Mouse (Mus musculus) forebrain, embryonic 14.5 days (tissue): ENCODE measurements around the gene Ltbp3. TPM values are rescaled to one million over a fixed set of nuclear protein-coding genes. Genes with fewer than 3 reads are reported as not detected.
A peak's percentile ranks its signal among the peaks of the same experiment; 100 is the strongest.

ENCODE experiments used
- ATAC-seq: fragments of 200-750 bp; cut with Nextera tagmentation; 2 replicates; pipeline ENCODE4 v1.8.0; 2017; ENCODE audit warnings: mild to moderate bottlenecking, moderate library complexity
- DNase-seq: peaks from one replicate; pipeline ENCODE4 v3.0.0-alpha.2; 2015; ENCODE audit warnings: low spot score
- H3K27ac ChIP-seq: fragments of 300-500 bp; sonication (generic); 2 replicates; pipeline ENCODE4 v1.5.1; 2014; ENCODE audit warnings: low read depth, mild to moderate bottlenecking, control low read depth, low read length, moderate library complexity
- H3K27me3 ChIP-seq: fragments of 300-500 bp; sonication (generic); replicated peaks from 2 replicates; pipeline ENCODE4 v1.6.1; 2014; ENCODE audit warnings: low read length, control low read depth, mixed read lengths; ENCODE audit not compliant: control insufficient read depth, insufficient read depth
- H3K36me3 ChIP-seq: fragments of 300-500 bp; sonication (generic); 2 replicates; pipeline ENCODE4 v1.6.1; 2014; ENCODE audit warnings: low read length, control low read depth; ENCODE audit not compliant: control insufficient read depth, insufficient read depth
- H3K4me1 ChIP-seq: fragments of 300-500 bp; sonication (generic); 2 replicates; pipeline ENCODE4 v1.6.1; 2014; ENCODE audit warnings: antibody characterized with exemption, low read length, control low read depth; ENCODE audit not compliant: control insufficient read depth, insufficient read depth
- H3K4me2 ChIP-seq: fragments of 300-500 bp; sonication (generic); 2 replicates; pipeline ENCODE4 v1.6.1; 2014; ENCODE audit warnings: mild to moderate bottlenecking, control low read depth, low read length
- H3K4me3 ChIP-seq: fragments of 300-500 bp; sonication (generic); 2 replicates; pipeline ENCODE4 v1.5.1; 2014; ENCODE audit warnings: low read depth, low read length, control low read depth
- H3K9ac ChIP-seq: fragments of 300-500 bp; sonication (generic); 2 replicates; pipeline ENCODE4 v1.6.1; 2014; ENCODE audit warnings: mild to moderate bottlenecking, low read length, control low read depth, moderate library complexity
- H3K9me3 ChIP-seq: fragments of 300-500 bp; sonication (generic); replicated peaks from 2 replicates; pipeline ENCODE4 v1.6.1; 2016; ENCODE audit warnings: low read length, control low read depth, mixed read lengths; ENCODE audit not compliant: control insufficient read depth
- WGBS: fragments of 180-500 bp; shearing (Covaris S2); extraction: QIAGEN DNeasy Blood & Tissue Kit; methylation state at CpG from one replicate; pipeline ENCODE4 v1.1.7; 2014; 5-methylcytosine and 5-hydroxymethylcytosine counted together
- polyA plus RNA-seq: library from polyadenylated mRNA; unstranded; fragments of >200 nt; fragmentation: Nextera tagmentation; extraction: Ambion mirVana; gene quantifications from 2 replicates; pipeline ENCODE4 v1.2.1, GENCODE M21; 2014

Ltbp3 gene
- polyA plus RNA-seq, 1 experiment from 2014 or later, result 8.5 TPM

GRCm38 (mm10) chr19:5780203-5780602, 39.5 kb downstream of the Ltbp3 start:
- DNase-seq, result peak; percentile 42
- WGBS, result 56% methylated on average over 7 of the region's 7 CpGs
- no peaks in the 10 kb centered on the region for H3K9me3 ChIP-seq

DNA sequence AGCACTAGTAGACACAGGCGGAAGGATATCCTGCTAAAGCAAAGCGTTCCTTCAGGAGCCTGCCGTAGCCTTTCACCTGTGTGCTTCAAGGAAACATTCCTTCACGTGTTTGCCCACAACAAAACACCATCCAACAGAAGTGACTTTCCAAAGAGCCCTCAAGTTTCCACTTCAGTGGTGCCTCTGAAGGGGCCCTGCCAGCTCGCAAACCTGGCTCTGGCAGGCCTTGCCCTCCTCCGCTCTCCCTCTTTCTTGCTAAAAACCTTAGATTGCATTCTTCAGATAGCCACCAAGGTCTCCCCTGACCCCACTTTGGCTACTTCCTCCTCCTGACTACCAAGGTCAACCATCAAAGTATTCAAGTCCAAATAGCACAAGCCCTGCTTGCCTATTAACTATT, 40.8 kb downstream of the Ltbp3 start:
- no peak overlapping the region for H3K27ac ChIP-seq
- no peak overlapping the region for H3K4me3 ChIP-seq
- ATAC-seq (no peak), DNase-seq (no peak)
- no peaks in the 10 kb centered on the region for H3K36me3 ChIP-seq
- H3K9ac ChIP-seq, result no peak overlapping the region
- no peaks in the 10 kb centered on the region for H3K4me1 ChIP-seq
- no peaks in the 10 kb centered on the region for H3K27me3 ChIP-seq
- no peak overlapping the region for H3K4me2 ChIP-seq
- H3K9me3 ChIP-seq, result no peaks in the 10 kb centered on the region
- 93% methylated on average over 6 of the region's 6 CpGs for WGBS

More at GRCm38 (mm10) chr19:5780203-5780602, 39.5 kb downstream of the Ltbp3 start:
- no peak overlapping the region for H3K4me2 ChIP-seq
- H3K4me1 ChIP-seq, result no peaks in the 10 kb centered on the region
- no peak overlapping the region for H3K4me3 ChIP-seq
- no peak overlapping the region for H3K27ac ChIP-seq
- H3K9ac ChIP-seq, result no peak overlapping the region
- H3K36me3 ChIP-seq, result no peaks in the 10 kb centered on the region
- no peak for ATAC-seq
- H3K27me3 ChIP-seq, result no peaks in the 10 kb centered on the region

DNA sequence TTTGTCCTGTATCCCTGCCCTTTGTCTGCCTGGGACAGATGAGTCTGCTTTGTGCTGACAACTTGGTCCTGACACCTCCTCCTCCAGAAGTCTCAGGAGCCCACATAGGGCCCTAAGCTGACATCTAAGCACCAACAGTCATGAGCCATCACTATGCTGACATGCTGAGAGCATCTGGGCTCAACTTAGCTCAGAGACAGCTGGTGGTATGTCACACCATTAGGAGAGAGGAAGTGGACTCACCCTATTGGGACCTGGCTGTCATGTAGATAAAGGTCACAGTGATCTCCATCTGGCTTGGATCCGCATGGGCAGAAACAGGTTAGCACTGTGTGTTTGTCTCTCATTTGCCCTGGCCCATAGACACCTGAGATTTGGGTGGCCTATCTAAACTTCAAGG, 41.4 kb downstream of the Ltbp3 start:
- Histone ChIP-seq H3K27me3 (no peaks in the 10 kb centered on the region), H3K36me3 (no peaks in the 10 kb centered on the region), H3K27ac (no peak overlapping the region), H3K4me2 (no peak overlapping the region), H3K9me3 (no peaks in the 10 kb centered on the region), H3K9ac (no peak overlapping the region), H3K4me1 (no peaks in the 10 kb centered on the region), H3K4me3 (no peak overlapping the region)
- 95% methylated on average over 1 of the region's 1 CpGs for WGBS
- ATAC-seq (no peak), DNase-seq (no peak)

DNA sequence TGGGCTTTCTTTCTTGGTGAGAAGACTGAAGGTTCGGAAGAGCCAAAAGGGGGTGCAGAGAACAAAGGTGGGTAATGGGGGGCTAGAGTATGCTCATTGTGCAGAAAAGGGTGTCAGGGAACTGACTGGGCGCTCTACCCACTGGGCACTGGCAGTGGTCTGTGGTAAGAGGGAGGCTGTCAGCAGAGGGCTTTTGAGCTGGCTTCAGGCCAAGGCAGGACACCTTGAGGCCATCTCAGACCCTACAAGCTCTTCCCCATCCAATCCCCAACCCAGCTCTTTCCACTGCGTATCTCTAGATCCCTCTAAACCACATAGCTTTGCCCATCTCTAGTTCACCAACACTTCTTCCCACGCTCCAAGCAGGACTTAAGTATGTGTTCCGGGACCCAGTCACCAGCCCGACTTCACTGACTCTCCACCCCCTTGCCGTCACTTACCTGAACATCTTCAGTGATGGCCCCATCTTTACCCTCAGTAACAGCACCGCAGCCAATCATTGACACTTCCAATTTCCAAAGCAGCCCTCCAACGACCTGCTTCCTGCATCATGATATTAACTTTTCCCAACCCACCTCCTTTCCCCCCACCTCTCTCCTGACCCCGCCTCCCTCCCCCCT, 44.4 kb downstream of the Ltbp3 start:
- H3K9ac ChIP-seq, result no peak overlapping the region
- no peaks in the 10 kb centered on the region for H3K36me3 ChIP-seq
- H3K9me3 ChIP-seq, result no peaks in the 10 kb centered on the region
- H3K27ac ChIP-seq, result no peak overlapping the region
- no peak overlapping the region for H3K4me2 ChIP-seq
- no peaks in the 10 kb centered on the region for H3K4me1 ChIP-seq
- no peaks in the 10 kb centered on the region for H3K27me3 ChIP-seq
- ATAC-seq (no peak), DNase-seq (no peak)
- WGBS, result 62% methylated on average over 10 of the region's 10 CpGs
- H3K4me3 ChIP-seq, result no peak overlapping the region

GRCm38 (mm10) chr19:5786441-5787114, 45.9 kb downstream of the Ltbp3 start:
- Histone ChIP-seq H3K36me3 (no peaks in the 10 kb centered on the region), H3K9me3 (no peaks in the 10 kb centered on the region), H3K27ac (no peak overlapping the region), H3K4me3 (no peak overlapping the region), H3K4me2 (no peak overlapping the region), H3K9ac (no peak overlapping the region; the same call in 1 of the 2 replicates), H3K4me1 (no peaks in the 10 kb centered on the region), H3K27me3 (no peaks in the 10 kb centered on the region)
- peak; percentile 89 for DNase-seq
- WGBS, result 12% methylated on average over 12 of the region's 12 CpGs
- ATAC-seq, result peak; percentile 85

- Histone ChIP-seq H3K9ac (no peak overlapping the region), H3K4me2 (no peak overlapping the region), H3K27me3 (no peaks in the 10 kb centered on the region), H3K36me3 (no peaks in the 10 kb centered on the region), H3K27ac (no peak overlapping the region), H3K4me1 (no peaks in the 10 kb centered on the region), H3K4me3 (no peak overlapping the region), H3K9me3 (no peaks in the 10 kb centered on the region)
- peak; percentile 83 for DNase-seq
- WGBS, result 15% methylated on average over 8 of the region's 8 CpGs
- ATAC-seq, result peak; percentile 80
These were observed 46.5 kb downstream of the Ltbp3 start for GRCm38 (mm10) chr19:5787128-5787635.

GRCm38 (mm10) chr19:5787920-5788319, 47.2 kb downstream of the Ltbp3 start:
- ATAC-seq (no peak), DNase-seq (no peak)
- no peaks in the 10 kb centered on the region for H3K4me1 ChIP-seq
- no peak overlapping the region for H3K9ac ChIP-seq
- no peak overlapping the region for H3K27ac ChIP-seq
- no peaks in the 10 kb centered on the region for H3K9me3 ChIP-seq
- H3K4me3 ChIP-seq, result no peak overlapping the region
- no peak overlapping the region for H3K4me2 ChIP-seq
- no peaks in the 10 kb centered on the region for H3K27me3 ChIP-seq
- no peaks in the 10 kb centered on the region for H3K36me3 ChIP-seq
- WGBS, result 84% methylated on average over 7 of the region's 7 CpGs

DNA sequence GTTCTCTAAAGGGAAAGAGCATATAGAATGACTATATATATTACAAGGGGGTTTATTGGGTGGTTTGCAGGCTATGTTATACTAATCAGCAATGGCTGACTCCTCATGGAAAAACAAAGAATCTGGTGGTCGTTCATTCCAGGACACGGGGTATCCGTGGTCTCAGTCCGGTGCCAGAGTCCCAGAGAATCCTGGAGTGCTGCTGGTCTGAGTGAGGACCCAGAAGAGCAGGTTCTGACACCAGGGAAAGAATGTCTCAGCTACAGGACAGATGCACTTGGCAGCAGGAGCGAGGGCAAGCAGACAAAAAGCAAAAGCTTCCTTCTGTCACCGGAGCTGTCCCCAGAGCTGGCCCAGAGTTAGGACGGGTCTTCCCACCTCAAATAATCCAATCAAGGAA, 47.9 kb downstream of the Ltbp3 start:
- no peaks in the 10 kb centered on the region for H3K4me1 ChIP-seq
- no peak overlapping the region for H3K27ac ChIP-seq
- H3K9ac ChIP-seq, result no peak overlapping the region
- no peaks in the 10 kb centered on the region for H3K9me3 ChIP-seq
- WGBS, result 87% methylated on average over 7 of the region's 7 CpGs
- ATAC-seq (no peak), DNase-seq (no peak)
- no peaks in the 10 kb centered on the region for H3K27me3 ChIP-seq
- no peak overlapping the region for H3K4me2 ChIP-seq
- H3K4me3 ChIP-seq, result no peak overlapping the region
- H3K36me3 ChIP-seq, result no peaks in the 10 kb centered on the region

DNA sequence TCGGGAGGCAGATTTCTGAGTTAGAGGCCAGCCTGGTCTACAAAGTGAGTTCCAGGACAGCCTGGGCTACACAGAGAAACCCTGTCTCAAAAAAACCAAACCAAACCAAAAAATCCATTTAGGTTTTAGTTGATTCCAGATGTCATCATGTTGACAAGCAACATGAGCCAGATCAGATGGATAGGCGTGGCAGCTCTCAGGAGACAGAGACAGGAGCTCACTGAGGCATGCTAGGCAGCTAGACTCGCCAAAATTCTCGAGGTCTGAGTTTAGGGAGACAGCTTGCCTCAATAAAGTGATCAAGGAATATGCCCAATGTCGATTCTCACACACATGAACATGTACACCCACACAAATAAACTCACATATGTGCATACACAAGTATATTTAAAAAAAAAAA, 48.4 kb downstream of the Ltbp3 start:
- Histone ChIP-seq H3K27me3 (no peaks in the 10 kb centered on the region), H3K4me2 (no peak overlapping the region), H3K36me3 (no peaks in the 10 kb centered on the region), H3K4me3 (no peak overlapping the region), H3K9ac (no peak overlapping the region), H3K9me3 (no peaks in the 10 kb centered on the region), H3K27ac (no peak overlapping the region), H3K4me1 (no peaks in the 10 kb centered on the region)
- WGBS, result 65% methylated on average over 5 of the region's 5 CpGs
- ATAC-seq (no peak), DNase-seq (no peak)
